Mouse (Mus musculus): ENCODE data around the gene Tsen2.

Tsen2 gene

GRCm38 (mm10) chr6:115601715-115602523 is 57.5 kb downstream of the Tsen2 start, which contains the start of gene Mkrn2:
Gene Mkrn2, plus strand, starts transcription at chr6:115601902.
- DNase-seq (ENCODE audit: low spot score), result peak; percentile 82

GRCm38 (mm10) chr6:115606461-115606860 is 62.0 kb downstream of the Tsen2 start:
- DNase-seq (ENCODE audit: low spot score), result no peak

GRCm38 (mm10) chr6:115607429-115607828 is 63.0 kb downstream of the Tsen2 start:
- no peak for DNase-seq (ENCODE audit: low spot score)

GRCm38 (mm10) chr6:115609121-115609520 is 64.7 kb downstream of the Tsen2 start:
- DNase-seq (ENCODE audit: low spot score), result no peak

GRCm38 (mm10) chr6:115610301-115610700 is 65.8 kb downstream of the Tsen2 start:
- no peak for DNase-seq (ENCODE audit: low spot score)

GRCm38 (mm10) chr6:115613793-115614192 is 69.3 kb downstream of the Tsen2 start:
- DNase-seq (ENCODE audit: low spot score), result no peak

GRCm38 (mm10) chr6:115615983-115616382 is 71.5 kb downstream of the Tsen2 start:
- DNase-seq (ENCODE audit: low spot score), result no peak

- DNase-seq (ENCODE audit: low spot score), result no peak
Observed at GRCm38 (mm10) chr6:115619818-115620217, 75.4 kb downstream of the Tsen2 start.

GRCm38 (mm10) chr6:115620942-115621341 is 76.5 kb downstream of the Tsen2 start:
- DNase-seq (ENCODE audit: low spot score), result no peak

- no peak for DNase-seq (ENCODE audit: low spot score)
Observed at GRCm38 (mm10) chr6:115626121-115626520, 81.7 kb downstream of the Tsen2 start.
